8 mouse cellular contexts compared by ENCODE assay signal in genomic region chr13:119836324-119836811, GRCm38 (mm10). TPM values are rescaled to one million over a fixed set of nuclear protein-coding genes. Genes with fewer than 3 reads are reported as not detected.
DNase-seq lines count a peak whose midpoint lies in the region; ATAC-seq and TF ChIP-seq lines count a peak whose summit lies in the region.
"Not testable (repeated sequence)": the region's sequence is repeated elsewhere in the genome, so short reads cannot be mapped to it uniquely, and the experiment has no call there.

No protein-coding gene starts in this region.

- H3K9me3 ChIP-seq in E14TG2a.4 (ENCODE audit: low read length); forebrain, embryonic 12.5 days; heart, embryonic 16.5 days (replicated peaks; ENCODE audit: control insufficient read depth, low read length); liver, embryonic 12.5 days (replicated peaks); midbrain, embryonic 11.5 days (ENCODE audit: control insufficient read depth, low read length): not testable (repeated sequence)

- peak overlapping the region; percentile 43 for H3K4me2 ChIP-seq in forebrain, embryonic 12.5 days
- H3K4me2 ChIP-seq in heart, embryonic 16.5 days (ENCODE audit: low read depth, low read length) = peak overlapping the region; percentile 55
- peak overlapping the region; percentile 41 for H3K4me2 ChIP-seq in liver, embryonic 12.5 days
- peak overlapping the region; percentile 34 for H3K4me2 ChIP-seq in midbrain, embryonic 11.5 days

- not testable (repeated sequence) for H3K4me1 ChIP-seq in E14TG2a.4 (replicated peaks; ENCODE audit: low read depth, low read length); forebrain, embryonic 12.5 days; heart, embryonic 16.5 days (ENCODE audit: control insufficient read depth, insufficient read depth, low read length); liver, embryonic 12.5 days; midbrain, embryonic 11.5 days (ENCODE audit: control insufficient read depth, insufficient read depth, low read length)

- not testable (repeated sequence) for H3K9ac ChIP-seq in forebrain, embryonic 12.5 days; heart, embryonic 16.5 days (ENCODE audit: low read length); liver, embryonic 12.5 days; midbrain, embryonic 11.5 days (ENCODE audit: low read length)

- H3K36me3 ChIP-seq in E14TG2a.4 (ENCODE audit: insufficient read depth, low read length); forebrain, embryonic 12.5 days (replicated peaks); heart, embryonic 16.5 days (ENCODE audit: control insufficient read depth, insufficient read depth); liver, embryonic 12.5 days; midbrain, embryonic 11.5 days (ENCODE audit: control insufficient read depth, insufficient read depth, low read length): not testable (repeated sequence)

- H3K4me3 ChIP-seq in E14TG2a.4 (replicated peaks; ENCODE audit: low read length); liver, embryonic 12.5 days; midbrain, embryonic 11.5 days (ENCODE audit: low read depth, low read length): not testable (repeated sequence)
- peak overlapping the region; percentile 24; the same call in 1 of the 2 replicates for H3K4me3 ChIP-seq in forebrain, embryonic 12.5 days (replicated peaks)
- peak overlapping the region; percentile 33 for H3K4me3 ChIP-seq in heart, embryonic 16.5 days (ENCODE audit: low read length)

- 17% methylated on average over 23 of the region's 23 CpGs for WGBS in forebrain, embryonic 12.5 days
- WGBS in heart, embryonic 16.5 days = 9% methylated on average over 23 of the region's 23 CpGs
- 8% methylated on average over 23 of the region's 23 CpGs for WGBS in liver, embryonic 12.5 days (ENCODE audit: insufficient replicate concordance)
- WGBS in midbrain, embryonic 11.5 days = 12% methylated on average over 23 of the region's 23 CpGs

- TF ChIP-seq CTCF in E14TG2a.4 (conservative IDR thresholded peaks at IDR 0.05; ENCODE audit: low read length) = peak; percentile 33

- peak; percentile 85 for ATAC-seq in forebrain, embryonic 12.5 days (ENCODE audit: low FRiP score)
- ATAC-seq in heart, embryonic 16.5 days (replicated peaks; ENCODE audit: extremely low read depth, insufficient read depth, low FRiP score) = peak; percentile 45
- ATAC-seq in liver, embryonic 12.5 days = peak; percentile 57
- peak; percentile 84 for ATAC-seq in midbrain, embryonic 11.5 days (ENCODE audit: low FRiP score)

- H3K27ac ChIP-seq in forebrain, embryonic 12.5 days; heart, embryonic 16.5 days (ENCODE audit: low read length); liver, embryonic 12.5 days; midbrain, embryonic 11.5 days (ENCODE audit: low read depth, low read length): not testable (repeated sequence)

- peak; percentile 29 for DNase-seq in cerebellum, adult 8-10 months
- DNase-seq in kidney, adult 8-10 months = peak; percentile 13 to 21
- DNase-seq in midbrain, embryonic 11.5 days (ENCODE audit: low spot score, missing footprints) = peak; percentile 92
- peak; percentile 8 for DNase-seq in right cerebral cortex, postnatal 4 days

- H3K27me3 ChIP-seq in E14TG2a.4 (ENCODE audit: insufficient read depth, low read length); heart, embryonic 16.5 days (ENCODE audit: control insufficient read depth, insufficient read depth, low read length); midbrain, embryonic 11.5 days (ENCODE audit: control insufficient read depth, insufficient read depth, low read length): not testable (repeated sequence)
- H3K27me3 ChIP-seq in forebrain, embryonic 12.5 days = peaks cover 10% of the 10 kb centered on the region
- peaks cover 20% of the 10 kb centered on the region for H3K27me3 ChIP-seq in liver, embryonic 12.5 days (replicated peaks)

RNA-seq across cellular contexts. Expression of gene D13Ertd608e, which starts 0.6 kb away (rescaled TPM):
- not detected in 2 replicates for polyA plus RNA-seq in forebrain, embryonic 12.5 days (2016; fragmentation: Nextera tagmentation; extraction: Ambion mirVana)
- polyA plus RNA-seq in heart, embryonic 16.5 days (2015; fragmentation: Nextera tagmentation; extraction: Ambion mirVana) = not detected in 2 replicates
- polyA plus RNA-seq in liver, embryonic 12.5 days (2016; fragmentation: Nextera tagmentation; extraction: Ambion mirVana) = not detected in 2 replicates
- not detected in 2 replicates for polyA plus RNA-seq in midbrain, embryonic 11.5 days (2014; fragmentation: Nextera tagmentation; extraction: Ambion mirVana)

RNA-seq across cellular contexts. Expression of gene AF067063, which starts 6.4 kb away (rescaled TPM):
- polyA plus RNA-seq in forebrain, embryonic 12.5 days (2016; fragmentation: Nextera tagmentation; extraction: Ambion mirVana) = not detected in 2 replicates
- polyA plus RNA-seq in heart, embryonic 16.5 days (2015; fragmentation: Nextera tagmentation; extraction: Ambion mirVana) = not detected in 2 replicates
- polyA plus RNA-seq in liver, embryonic 12.5 days (2016; fragmentation: Nextera tagmentation; extraction: Ambion mirVana) = not detected in 2 replicates
- polyA plus RNA-seq in midbrain, embryonic 11.5 days (2014; fragmentation: Nextera tagmentation; extraction: Ambion mirVana) = not detected in 2 replicates

RNA-seq across cellular contexts. Expression of gene Zfp131, which starts 45.7 kb away (rescaled TPM):
- 56.5 and 57.7 TPM in 2 replicates for polyA plus RNA-seq in forebrain, embryonic 12.5 days (2016; fragmentation: Nextera tagmentation; extraction: Ambion mirVana)
- 21.2 and 22.8 TPM in 2 replicates for polyA plus RNA-seq in heart, embryonic 16.5 days (2015; fragmentation: Nextera tagmentation; extraction: Ambion mirVana)
- 25.5 and 28.4 TPM in 2 replicates for polyA plus RNA-seq in liver, embryonic 12.5 days (2016; fragmentation: Nextera tagmentation; extraction: Ambion mirVana)
- polyA plus RNA-seq in midbrain, embryonic 11.5 days (2014; fragmentation: Nextera tagmentation; extraction: Ambion mirVana) = 44.2 and 49.4 TPM in 2 replicates

RNA-seq across cellular contexts. Expression of gene Tcstv1, which starts 58.2 kb away (rescaled TPM):
- polyA plus RNA-seq in forebrain, embryonic 12.5 days (2016; fragmentation: Nextera tagmentation; extraction: Ambion mirVana) = not detected in 2 replicates
- not detected in 2 replicates for polyA plus RNA-seq in heart, embryonic 16.5 days (2015; fragmentation: Nextera tagmentation; extraction: Ambion mirVana)
- polyA plus RNA-seq in liver, embryonic 12.5 days (2016; fragmentation: Nextera tagmentation; extraction: Ambion mirVana) = not detected in 2 replicates
- polyA plus RNA-seq in midbrain, embryonic 11.5 days (2014; fragmentation: Nextera tagmentation; extraction: Ambion mirVana) = not detected in 2 replicates

Comparison
In these comparisons a context has a peak if more than half of its experiments do, and no peak if none do; other contexts are left out.
1. DNase-seq: peak in every context shown above with its lines; median percentile 92 in midbrain, embryonic 11.5 days; 29 in cerebellum, adult 8-10 months; 17 in kidney, adult 8-10 months; 8 in right cerebral cortex, postnatal 4 days.